Mouse (Mus musculus): ENCODE results near the gene Gm44973.
"Not testable (repeated sequence)": the region's sequence is repeated elsewhere in the genome, so short reads cannot be mapped to it uniquely, and the experiment has no call there.

Gene Gm44973

DNA sequence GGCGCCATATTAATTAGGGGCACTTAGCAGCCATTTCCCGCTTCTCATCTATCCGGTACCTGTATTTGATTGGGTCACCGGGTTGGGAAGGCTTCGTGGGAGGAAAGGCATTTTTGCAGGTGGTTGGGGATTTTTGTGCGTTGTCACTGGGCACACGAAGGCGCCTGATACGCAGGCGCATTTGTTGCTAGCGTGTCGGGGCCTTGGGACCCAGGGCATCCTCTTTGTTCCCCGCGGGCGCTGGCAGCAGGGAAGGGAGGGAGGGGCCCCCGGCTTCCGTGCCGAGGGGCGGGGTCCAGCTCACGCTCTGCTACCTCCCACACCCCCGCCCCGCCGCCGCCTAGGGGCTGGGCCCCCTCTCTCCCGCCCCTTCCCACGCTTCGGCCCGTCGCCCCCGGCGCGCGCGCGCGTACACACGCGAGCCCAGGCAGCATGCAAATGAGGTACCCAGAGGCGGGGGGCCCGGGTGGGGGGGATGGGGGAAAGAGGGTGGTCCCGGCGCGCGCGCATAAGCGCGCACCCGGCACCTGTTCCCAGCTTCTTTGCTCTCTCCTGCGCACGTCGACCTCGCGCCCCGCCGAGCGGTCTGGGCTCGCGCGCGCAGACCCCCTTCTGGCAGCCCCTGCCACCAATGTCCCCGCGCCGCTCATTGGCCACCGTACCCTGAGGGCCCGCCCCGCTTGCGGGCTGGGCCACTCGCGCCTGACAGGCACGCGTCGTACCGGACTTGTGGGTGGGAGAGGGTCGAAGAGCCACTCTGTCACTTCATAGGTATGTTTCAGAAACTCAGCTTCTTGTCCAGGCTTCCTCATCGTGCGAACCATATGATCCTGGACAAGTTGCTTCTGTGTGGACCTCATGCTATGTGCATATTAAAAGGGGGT lies at the start of gene Gm44973:
Gene Gm44973 (plus strand): TSS at position 379 of the 884 bp plus-strand sequence.
- DNase-seq (ENCODE audit: low spot score in 2 of 2), result peak; percentile 90 to 95

DNA sequence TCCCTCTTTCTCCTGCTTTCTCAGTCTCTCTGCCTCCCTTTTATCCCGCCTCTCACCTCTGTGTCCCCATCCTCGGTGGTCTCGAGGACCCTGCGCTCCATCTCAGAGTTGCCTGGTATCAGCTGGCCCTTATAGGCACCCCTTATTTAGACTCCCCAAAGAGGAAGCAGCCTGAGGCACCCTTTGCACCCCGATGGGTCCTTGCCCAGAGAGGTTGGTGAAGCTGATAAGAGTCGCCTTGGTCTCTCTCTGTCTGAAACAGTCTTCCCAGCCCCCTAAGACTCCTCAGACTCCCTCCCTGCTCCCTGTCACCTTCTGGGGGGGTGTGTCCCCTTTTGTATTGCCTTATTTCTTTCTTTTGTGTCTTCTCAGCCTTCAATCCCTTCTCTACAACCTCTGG lies 44.2 kb upstream of the Gm44973 start, which contains the start of gene Sbk3:
Gene Sbk3 (minus strand): TSS at position 101 of the 400 bp plus-strand sequence.
- no peak for DNase-seq (ENCODE audit: low spot score in 2 of 2)

DNA sequence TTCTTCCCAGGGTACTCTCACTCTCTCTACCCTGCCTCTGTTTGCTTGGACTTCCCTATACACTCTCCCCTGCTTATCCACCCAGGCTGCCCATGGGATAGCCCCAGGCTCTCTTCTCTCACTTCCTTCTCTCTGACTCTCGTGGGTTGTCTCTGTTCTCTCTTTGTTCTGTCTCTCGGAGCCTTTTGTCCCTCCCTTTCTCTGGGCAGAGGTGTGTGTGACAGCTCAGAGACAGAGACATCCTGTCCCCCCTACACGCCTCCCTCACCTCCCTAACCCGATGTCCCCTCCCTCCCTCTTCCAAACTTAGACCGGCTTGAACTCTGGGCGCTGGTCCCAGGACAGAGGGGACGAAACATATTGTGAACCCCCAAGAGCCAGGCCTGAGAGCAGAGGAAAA lies 43.6 kb upstream of the Gm44973 start:
- DNase-seq (ENCODE audit: low spot score in 2 of 2), result no peak

DNA sequence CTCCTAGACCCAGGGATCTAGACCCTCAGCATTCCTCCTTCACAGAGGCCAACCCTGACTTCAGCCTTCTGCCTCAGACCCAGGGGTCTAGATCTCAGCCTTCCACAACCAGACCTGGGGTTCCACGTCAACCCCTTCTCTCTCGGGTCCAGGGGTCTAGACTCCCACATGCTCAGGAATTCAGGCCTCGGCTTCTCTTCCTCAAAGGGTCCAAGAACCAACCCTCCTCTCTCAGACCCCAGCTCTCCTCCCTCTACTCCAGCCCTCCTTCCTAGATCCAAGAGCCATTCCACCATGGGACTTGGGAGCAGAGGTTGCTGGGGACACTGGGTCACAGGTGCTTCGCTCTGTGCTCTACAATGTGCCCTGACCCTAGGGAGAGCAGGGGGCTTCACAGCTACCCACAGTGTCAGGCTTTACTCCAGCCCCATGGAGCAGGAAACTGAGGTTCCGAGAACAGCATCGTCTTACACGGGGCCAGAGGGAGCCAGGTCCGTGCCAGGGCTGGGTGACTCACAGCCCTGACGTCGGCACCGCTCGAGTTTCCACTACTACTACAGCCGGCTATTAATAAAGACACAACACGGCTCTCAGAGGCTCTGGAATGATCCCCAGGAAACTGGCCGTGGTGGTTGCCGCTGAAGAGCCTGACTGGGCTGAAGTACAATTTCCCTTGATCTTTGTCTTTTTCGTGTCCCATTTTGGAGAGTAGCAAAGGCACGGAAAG lies 42.8 kb upstream of the Gm44973 start:
- no peak for DNase-seq (ENCODE audit: low spot score in 2 of 2)

DNA sequence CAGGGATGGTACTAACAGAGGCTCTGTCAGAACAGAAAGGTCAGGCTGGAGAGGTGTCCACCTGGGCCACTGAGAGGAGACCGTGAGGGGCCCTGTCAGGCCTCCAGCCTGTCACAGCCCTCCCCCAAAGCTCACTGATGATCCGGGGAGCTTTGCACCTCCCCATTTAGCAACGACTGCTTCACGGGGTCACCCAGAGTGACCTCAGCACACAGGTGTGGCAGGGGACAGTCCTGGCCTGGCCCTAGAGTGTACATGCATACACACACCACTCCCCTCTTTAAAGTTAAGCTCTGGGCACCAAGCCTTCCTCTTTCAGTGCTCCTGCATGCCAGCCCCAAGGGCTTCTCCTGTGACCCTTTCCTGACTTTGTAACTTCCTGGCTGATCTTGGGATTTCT lies 39.8 kb upstream of the Gm44973 start:
- no peak for DNase-seq (ENCODE audit: low spot score in 2 of 2)

DNA sequence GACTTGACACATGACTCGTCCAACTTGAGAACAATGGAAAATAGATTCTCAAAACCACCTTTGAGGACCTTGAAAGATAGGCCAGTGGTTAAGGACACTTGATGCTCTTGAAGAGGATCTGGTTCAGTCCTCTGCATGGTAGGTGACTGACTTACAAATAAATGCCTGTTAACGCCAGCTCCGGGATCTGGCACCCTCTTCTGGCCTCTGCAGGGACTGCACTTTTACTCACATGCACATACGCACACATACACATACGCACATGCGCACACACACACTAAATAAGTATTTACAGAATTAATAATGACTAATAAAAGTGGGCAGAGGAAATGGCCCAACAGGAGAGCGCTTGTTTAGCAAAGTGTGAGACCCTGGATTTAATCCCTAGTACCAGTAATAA lies 38.5 kb upstream of the Gm44973 start:
- DNase-seq (ENCODE audit: low spot score in 2 of 2), result no peak

DNA sequence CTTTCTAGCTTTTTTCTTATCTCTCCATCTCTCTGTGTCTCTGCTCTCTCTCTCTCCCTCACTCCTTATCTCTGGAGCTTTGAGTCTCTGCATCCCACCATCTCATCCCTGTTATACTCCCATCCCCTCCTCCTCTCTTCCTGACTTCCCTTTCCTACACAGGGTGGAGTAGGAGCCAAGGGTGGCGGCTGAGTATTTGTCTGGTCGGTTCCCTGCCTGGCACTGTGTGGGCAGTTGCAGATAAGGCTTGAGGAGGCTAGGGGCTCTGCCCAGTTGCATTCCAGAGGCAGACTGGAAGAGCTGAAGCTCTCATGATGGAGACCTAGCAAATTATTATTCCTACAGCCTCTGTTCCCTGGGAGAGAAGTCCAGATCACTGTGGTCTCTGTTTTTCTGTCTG lies 27.0 kb upstream of the Gm44973 start:
- no peak for DNase-seq (ENCODE audit: low spot score in 2 of 2)

DNA sequence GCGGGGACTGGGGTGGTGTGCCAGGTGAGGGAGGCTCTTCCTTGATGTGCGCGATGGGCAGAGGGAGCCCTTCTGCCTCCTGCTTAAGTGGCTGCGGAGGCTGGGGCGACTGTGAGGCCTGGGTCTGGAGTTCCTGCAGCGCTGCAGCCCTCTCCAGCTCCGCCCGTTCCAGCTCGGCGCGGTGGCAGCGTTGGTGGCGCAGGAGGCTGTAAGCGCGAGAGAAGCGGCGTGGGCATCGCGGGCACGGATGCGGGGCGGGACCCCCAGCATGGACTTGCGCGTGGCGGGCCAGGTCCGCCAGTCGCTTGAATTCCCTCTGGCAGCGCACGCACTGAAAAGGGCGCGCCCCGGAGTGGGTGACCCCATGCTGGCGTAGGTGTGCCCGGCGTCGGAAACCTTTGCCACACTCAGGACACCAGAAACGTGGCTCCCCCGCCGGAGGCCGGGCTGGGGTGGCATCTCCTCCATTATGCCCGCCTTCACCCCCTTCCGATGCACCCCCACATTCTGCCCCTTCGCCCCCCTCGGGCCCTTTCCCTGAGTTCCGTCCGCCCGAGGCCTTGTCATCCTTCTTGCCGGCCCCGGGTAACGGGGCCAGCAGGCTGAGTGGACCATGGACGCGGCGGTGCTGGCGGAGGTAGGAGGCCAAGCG lies 21.8 kb upstream of the Gm44973 start:
- DNase-seq (ENCODE audit: low spot score in 2 of 2), result no peak

DNA sequence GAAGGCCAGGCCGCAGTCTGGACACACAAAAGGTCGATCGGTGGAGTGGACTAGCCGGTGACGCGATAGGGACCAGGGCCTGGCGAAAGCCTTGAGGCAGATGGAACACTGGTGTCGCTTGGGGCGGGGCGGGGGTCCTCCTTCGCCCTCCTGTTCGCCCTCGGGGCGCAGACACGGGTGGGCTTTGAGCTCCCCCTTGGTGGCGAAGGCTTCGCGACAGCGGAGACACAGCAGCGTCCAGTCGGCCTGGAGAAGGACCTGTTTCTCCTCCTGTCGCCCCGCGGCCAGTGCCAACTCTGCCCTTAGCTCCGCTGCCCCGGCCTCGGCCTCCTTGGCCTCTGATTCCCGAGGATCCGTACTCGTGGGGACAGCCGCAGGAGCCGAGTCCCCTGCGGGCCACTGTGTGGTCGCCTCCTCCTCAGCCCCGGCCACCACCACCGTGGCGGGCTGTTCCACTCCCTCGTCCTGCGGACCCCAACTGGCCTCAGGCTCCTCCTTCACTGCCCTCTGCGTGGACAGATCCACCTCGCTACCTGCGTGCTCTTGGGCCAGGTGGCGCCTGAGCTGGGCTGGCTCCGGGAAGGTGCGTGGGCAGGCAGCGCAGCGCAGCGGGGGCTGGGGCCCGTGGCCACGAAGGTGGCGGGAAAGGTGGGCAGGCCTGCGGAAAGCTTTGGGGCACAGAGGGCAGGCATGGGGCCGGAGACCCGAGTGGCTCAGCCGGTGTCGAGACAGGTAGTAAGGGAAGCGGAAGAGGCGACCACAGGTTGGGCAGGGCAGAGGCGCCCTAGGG lies 21.1 kb upstream of the Gm44973 start:
- no peak for DNase-seq (ENCODE audit: low spot score in 2 of 2)

DNA sequence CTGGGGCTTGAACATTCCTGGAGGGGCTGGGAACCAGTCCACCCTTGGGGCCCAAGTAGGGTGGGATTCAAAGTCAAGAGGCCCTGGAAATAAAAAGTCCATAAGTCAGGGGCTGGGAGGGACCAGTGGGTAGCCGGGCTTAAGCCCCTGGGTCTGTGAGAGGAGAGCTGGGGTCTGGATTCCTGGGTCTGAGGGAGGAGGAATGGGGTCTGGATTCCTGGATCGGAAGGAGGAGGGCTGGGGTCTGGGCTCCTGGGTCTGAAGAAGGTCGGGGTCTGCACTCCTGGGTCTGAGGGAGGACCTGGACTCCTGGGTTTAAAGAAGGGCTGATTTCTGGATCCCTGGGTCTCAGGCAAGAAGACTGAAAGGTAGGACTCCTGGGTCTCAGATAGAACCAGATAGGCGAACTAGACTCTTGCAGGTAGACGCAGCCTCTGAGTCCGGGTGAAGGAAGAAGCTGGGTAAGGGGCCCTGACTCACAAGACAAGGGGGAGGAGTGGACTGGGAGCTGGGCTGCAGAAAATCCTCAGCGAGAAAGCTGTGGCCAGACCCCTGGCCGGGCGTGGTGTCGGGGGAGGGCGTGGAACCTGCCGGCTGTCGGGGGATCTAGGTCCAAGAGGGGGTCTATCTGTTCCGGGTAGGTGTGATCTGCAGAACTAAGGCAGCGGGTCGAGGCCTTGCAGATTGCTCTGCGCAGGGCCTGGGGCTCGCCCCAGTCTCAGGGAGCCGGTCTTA lies 19.9 kb upstream of the Gm44973 start:
- DNase-seq (ENCODE audit: low spot score in 2 of 2), result no peak

DNA sequence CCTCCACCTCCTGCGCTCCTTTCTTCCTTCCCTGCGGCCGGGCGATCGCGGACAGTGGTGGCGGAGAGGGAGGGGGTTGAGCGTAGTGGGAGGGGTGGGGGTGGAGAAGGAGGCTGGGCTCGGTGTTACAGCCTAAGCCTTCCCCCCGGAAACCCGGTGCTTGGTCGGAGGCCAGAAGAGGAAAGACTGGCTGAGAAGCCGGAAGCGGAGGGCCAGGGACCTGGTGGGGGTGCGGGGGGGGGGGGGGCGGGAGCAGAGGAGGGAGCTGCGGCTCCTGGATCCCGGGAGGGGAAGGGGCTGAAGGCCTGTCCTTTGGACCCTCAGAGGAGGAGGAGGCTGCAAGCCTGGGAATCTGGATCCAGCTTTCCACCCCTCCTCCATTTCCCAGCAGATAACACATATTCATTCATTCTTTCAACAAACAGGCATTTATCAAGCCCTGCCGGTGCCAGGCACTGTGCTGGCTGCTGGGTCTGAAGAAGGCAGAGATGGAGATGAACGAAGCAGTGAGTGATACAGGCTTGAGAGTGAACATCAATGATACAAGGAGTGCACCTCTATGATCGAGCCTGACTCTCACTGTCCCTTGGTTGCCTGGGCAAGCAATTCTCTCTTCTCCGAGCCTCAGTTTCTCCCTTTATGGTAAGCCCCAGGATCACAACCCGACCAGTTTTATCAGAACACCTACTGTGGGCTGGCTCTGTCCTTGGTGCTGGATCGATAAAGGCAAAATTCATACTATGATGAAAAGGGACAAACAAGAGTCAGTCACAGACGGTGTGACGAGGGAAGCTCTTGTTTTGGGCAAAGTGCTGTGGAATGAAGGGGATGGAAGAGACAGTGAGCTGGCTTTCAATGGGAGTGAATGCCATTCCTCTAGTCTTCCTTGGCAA lies 19.0 kb upstream of the Gm44973 start, which contains the start of gene Zfp579:
Gene Zfp579 (minus strand): TSS at position 156 of the 893 bp plus-strand sequence.
- DNase-seq (ENCODE audit: low spot score in 2 of 2), result peak; percentile 90 to 94

DNA sequence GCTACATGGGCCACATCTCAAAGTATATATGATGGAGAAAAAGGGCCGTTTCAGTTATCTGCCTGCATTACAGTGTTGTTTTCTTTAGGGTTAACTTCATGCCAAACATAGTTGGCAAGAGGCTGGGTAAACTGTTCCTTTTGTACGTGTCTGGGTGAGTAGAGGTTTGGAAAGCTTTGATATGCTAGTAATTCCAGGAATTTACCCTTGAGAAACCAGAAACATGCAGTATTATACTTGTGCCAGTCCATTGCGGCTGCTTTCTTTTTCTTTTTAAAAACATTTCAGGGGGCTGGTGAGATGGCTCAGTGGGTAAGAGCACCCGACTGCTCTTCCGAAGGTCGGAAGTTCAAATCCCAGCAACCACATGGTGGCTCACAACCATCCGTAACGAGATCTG lies 18.4 kb upstream of the Gm44973 start:
- DNase-seq (ENCODE audit: low spot score in 2 of 2), result no peak

DNA sequence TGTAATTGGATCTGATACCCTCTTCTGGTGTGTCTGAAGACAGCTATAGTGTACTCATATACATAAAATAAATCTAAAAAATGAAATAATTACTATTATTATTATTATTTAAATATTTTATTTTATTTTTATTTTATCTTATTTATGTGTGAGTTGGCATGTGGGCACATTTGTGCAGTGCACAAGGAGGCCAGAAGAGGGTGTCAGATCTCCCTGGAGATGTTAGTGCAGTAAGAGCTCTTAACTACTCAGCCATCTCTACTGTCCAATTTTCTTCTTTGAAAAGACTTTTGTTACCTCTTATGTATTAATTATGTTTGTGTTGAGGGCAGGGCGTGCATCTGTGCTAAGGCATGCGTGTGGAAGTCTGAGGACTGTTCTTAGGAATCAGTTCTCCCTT lies 15.4 kb upstream of the Gm44973 start:
- DNase-seq (ENCODE audit: low spot score in 2 of 2), result no peak

DNA sequence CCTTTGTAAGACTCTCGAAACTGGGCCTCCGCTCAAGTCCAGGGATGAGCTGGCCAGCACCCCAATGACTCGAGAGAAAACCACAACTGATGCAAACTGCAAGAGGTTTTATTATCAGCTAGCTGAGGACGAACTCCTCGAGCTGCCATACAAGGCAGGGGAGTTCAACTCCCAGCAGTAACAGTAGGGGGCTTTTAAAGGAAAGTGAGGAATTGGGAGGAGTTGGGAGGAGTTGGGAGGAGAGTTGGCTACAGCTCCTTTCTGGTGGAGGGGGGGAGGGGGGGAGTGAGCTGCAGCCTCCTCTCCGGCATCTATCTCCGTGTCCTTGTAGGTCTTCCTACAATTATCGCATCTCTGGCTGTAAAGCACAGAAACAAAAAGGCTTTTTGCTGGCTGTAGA lies 12.4 kb upstream of the Gm44973 start:
- not testable (repeated sequence) for DNase-seq (ENCODE audit: low spot score in 2 of 2)

DNA sequence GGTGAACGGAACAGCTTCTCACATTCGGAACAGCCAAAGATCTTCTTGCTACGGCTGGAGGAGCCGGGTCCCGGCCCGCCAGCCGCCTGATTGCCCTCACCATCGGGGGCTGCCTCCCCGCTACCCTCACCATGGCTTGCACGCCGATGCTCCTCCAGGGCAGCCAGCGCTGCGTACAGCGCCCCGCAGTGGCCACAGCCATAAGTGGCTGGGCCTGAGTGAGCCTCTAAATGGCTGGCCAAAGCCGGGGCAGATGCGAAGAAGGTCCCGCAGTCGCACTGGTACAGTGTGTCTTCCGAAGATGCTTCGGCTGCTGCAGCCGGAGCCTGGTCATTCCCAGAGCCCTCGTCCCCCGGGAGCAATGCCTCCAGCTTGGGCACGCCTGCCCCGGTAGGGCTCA lies 7.1 kb upstream of the Gm44973 start:
- no peak for DNase-seq (ENCODE audit: low spot score in 2 of 2)

DNA sequence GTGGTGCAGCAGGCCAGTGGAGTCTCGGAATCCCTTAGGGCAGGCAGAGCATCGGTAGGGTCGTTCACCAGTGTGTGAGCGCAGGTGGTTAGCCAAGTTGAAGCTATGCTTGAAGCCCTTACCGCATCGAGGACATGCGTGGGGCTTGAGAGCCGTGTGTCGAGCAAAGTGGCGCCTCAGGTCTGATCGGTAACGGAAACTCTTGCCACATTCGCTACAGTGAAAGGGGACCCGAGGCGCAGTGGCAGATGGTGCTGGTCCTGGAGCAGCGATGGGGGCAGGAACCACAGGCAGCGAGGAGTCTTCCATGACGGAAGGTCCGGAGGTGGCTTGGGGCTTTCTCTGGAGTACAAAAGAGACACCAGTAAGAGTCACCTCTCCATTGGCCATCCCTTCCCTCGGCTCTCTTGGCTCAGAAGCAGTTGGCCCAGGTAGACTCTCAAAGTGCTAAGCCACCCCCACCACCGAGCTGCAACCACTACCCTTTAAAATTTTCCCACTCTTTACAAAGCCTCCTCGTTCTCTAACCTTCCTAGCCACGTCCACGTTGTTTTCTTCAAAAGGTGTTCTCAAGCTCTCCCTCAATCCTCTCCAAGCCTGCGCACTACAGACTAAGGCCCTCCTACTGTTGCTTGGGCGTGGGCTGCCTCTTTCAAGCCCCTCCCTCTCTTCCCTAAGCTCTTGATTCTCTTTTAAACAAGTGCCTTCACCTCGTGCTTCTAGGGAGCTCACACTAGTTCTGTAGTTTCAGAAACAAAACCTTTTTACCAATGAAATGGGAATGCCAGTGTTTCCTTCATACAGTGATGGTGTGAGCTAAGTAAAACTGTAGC lies 2.4 kb upstream of the Gm44973 start:
- no peak for DNase-seq (ENCODE audit: low spot score in 2 of 2)

DNA sequence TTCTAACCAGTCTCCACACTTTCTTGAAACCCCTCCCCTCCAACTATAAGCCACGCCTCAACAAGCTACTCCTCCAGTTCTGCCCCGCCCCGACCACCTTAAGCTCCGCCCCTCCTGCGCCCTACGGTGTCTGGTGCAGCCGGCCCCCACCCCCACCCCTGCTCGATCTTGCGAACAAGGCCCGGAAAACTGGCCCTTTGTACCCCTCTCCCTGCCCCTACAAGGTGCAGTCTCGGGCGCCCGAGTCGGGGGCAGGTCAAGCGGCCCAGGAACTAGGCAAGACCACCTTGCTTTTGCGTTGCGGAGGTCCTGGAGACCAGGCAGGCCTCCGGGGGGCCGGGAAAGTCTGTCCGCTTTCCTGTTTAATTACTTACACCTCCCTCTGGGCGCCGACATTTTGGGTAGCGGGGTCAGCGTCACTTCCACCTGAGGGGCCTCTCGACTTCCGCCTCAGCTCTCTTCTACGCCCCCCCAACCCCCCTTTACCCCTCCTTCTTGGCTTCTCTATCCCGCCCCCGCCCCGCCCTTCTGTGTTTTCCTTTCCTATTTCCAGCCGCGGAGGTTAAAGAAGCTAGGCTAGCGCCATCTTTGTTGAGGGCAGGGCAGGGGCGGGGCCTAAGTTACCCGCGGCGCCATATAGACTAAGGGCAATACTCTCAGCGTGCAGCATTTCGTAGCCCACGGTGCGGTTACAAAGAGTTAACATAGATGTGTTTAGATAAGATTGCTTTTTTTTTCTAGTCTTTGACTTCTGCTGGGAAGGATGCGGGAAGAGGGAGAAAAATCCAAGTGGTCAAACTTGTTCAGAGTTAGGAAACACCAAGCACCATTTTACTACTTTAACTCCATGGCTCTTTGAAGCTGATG lies 812 bp upstream of the Gm44973 start, which contains the start of the genes Zfp524 and Fiz1:
Gene Zfp524 (plus strand): TSS at position 165 of the 867 bp plus-strand sequence.
Gene Fiz1 (minus strand): TSS at position 447 of the 867 bp plus-strand sequence.
- peak; percentile 95 to 98 for DNase-seq (ENCODE audit: low spot score in 2 of 2)

DNA sequence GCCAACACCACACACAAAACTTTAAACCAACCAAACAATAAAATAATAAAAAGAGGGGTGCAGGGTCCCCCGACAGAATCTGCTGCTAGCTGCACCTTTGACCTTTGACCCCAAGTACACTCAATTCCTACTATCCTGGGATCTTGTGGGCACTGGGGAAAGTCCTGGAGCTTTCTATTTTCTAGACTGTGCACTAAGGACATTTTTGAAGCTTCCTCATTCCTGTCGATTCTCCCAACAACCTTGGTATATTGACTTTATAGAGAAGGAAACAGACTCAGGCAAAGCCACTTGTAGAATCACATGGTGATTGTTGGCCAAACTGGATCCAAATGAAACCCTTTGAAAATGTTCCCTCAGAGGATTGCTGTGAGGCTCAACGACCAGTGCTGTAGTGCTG lies 761 bp downstream of the Gm44973 start:
- DNase-seq (ENCODE audit: low spot score in 2 of 2), result no peak

Data from frontal cortex, postnatal 36 days (tissue).